Mouse (Mus musculus) liver, embryonic 13.5 days (tissue): ENCODE measurements around the gene Gm3448. TPM values are rescaled to one million over a fixed set of nuclear protein-coding genes. Genes with fewer than 3 reads are reported as not detected.
"Not testable (repeated sequence)": the region's sequence is repeated elsewhere in the genome, so short reads cannot be mapped to it uniquely, and the experiment has no call there.

ENCODE experiments used
- ATAC-seq: fragments of 200-750 bp; cut with Nextera tagmentation; 2 replicates; pipeline ENCODE4 v1.8.0; 2017; ENCODE audit warnings: low read depth, mild to moderate bottlenecking, moderate number of reproducible peaks, moderate library complexity
- DNase-seq: peaks from one replicate; pipeline ENCODE4 v3.0.0; 2022
- H3K27ac ChIP-seq: fragments of 300-500 bp; sonication (generic); 2 replicates; pipeline ENCODE4 v1.5.1; 2015; ENCODE audit warnings: moderate library complexity, mild to moderate bottlenecking, inconsistent platforms
- H3K27me3 ChIP-seq: fragments of 300-500 bp; sonication (generic); 2 replicates; pipeline ENCODE4 v1.6.1; 2015; ENCODE audit warnings: mild to moderate bottlenecking, inconsistent platforms
- H3K36me3 ChIP-seq: fragments of 300-500 bp; sonication (generic); 2 replicates; pipeline ENCODE4 v1.6.1; 2015; ENCODE audit warnings: mild to moderate bottlenecking, inconsistent platforms
- H3K4me1 ChIP-seq: fragments of 300-500 bp; sonication (generic); replicated peaks from 2 replicates; pipeline ENCODE4 v1.6.1; 2015; ENCODE audit warnings: inconsistent platforms
- H3K4me2 ChIP-seq: fragments of 300-500 bp; sonication (generic); 2 replicates; pipeline ENCODE4 v1.6.1; 2015; ENCODE audit warnings: inconsistent platforms, mild to moderate bottlenecking, moderate library complexity
- H3K4me3 ChIP-seq: fragments of 300-500 bp; sonication (generic); replicated peaks from 2 replicates; pipeline ENCODE4 v1.5.1; 2015; ENCODE audit warnings: mild to moderate bottlenecking, inconsistent platforms
- H3K9ac ChIP-seq: fragments of 300-500 bp; sonication (generic); 2 replicates; pipeline ENCODE4 v1.6.1; 2015; ENCODE audit warnings: mild to moderate bottlenecking, inconsistent platforms
- H3K9me3 ChIP-seq: fragments of 300-500 bp; sonication (generic); replicated peaks from 2 replicates; pipeline ENCODE4 v1.6.1; 2016; ENCODE audit warnings: inconsistent platforms
- WGBS: fragments of 180-500 bp; shearing (Covaris S2); methylation state at CpG from one replicate; pipeline ENCODE4 v1.1.7; 2015; ENCODE audit not compliant: insufficient replicate concordance; 5-methylcytosine and 5-hydroxymethylcytosine counted together
- polyA plus RNA-seq: library from polyadenylated mRNA; unstranded; fragments of >200 nt; fragmentation: Nextera tagmentation; extraction: Ambion mirVana; gene quantifications from 2 replicates; pipeline ENCODE4 v1.2.1, GENCODE M21; 2015

Gene Gm3448
- polyA plus RNA-seq, 1 experiment from 2014 or later, result 3.9 TPM

DNA sequence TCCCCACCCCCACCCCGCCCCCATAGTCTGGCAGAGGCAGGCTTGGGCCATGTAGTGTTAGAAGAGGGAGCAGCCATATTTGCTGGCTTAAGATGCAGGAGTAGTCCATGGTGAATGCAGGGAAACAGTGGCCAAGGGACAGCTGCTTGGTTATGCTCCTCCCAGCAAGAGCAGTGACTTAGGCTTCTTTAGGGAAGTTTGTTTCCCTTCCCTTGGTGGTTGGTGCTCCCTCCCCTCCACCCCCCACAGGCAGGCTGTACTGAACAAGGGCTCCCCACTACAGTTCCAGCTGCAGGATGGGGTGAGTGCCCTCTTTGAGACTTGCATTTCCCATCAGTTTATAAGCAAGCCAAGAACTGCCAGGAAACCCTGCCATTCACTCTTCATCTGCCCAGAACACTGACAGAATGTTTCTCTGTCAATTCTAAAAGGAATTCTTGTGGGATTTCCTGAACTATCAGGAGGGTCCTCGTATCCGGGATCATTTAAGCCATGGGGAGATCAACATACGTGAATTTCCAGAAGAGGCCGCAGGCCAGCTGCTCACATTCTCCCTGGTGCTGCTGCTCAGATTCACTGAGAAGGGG is 51.1 kb downstream of the Gm3448 start:
- not testable (repeated sequence) for H3K36me3 ChIP-seq, H3K9ac ChIP-seq, H3K27me3 ChIP-seq, H3K4me1 ChIP-seq, H3K4me3 ChIP-seq, H3K27ac ChIP-seq, ATAC-seq, H3K4me2 ChIP-seq, DNase-seq, H3K9me3 ChIP-seq
- WGBS, result 76% methylated on average over 4 of the region's 5 CpGs

DNA sequence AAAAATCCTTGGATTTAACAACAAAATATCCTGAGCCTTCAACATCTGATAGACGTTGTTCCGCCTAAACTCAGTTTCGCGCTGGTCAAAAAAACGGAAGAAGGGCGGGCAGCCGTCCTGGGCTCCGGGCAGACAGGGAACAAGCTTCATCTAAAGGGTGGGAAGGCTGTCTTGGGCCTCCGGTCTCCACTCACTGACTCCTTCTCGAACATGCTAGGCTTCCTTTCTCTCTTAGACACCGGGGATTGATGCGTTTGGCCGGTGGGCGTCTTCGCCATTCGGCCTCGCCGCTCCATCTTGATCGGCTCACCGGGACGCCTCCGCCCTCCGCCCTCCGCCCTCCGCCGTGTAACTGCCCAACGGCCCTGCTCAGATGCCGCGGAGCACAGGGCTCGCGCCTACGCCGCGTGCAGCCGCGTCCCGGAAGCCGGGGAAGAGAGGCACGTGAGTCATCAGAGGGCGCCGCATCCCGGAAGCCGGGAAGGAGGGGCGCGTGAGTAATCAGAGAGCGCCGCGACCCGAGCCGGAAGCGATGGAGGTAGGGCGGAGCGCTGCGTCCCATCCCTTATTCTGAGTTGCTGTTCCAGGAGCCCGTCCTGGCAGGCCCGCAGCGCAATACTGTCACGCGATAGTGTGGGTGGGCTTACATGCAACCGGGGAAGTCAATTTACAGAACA is 62.8 kb downstream of the Gm3448 start, which contains the start of the genes 9030025P20Rik and Gm3417:
TSS of gene 9030025P20Rik (plus strand) at position 107 of the 677 bp plus-strand sequence.
TSS of gene Gm3417 (minus strand) at position 429 of the 677 bp plus-strand sequence.
- peak within 1 kb of the TSS; percentile 32; the same call in 1 of the 2 replicates for H3K4me3 ChIP-seq
- WGBS, result no CpG with 5 or more reads among the region's 60 CpGs
- H3K4me2 ChIP-seq, result peak within 1 kb of the TSS; percentile 48

DNA sequence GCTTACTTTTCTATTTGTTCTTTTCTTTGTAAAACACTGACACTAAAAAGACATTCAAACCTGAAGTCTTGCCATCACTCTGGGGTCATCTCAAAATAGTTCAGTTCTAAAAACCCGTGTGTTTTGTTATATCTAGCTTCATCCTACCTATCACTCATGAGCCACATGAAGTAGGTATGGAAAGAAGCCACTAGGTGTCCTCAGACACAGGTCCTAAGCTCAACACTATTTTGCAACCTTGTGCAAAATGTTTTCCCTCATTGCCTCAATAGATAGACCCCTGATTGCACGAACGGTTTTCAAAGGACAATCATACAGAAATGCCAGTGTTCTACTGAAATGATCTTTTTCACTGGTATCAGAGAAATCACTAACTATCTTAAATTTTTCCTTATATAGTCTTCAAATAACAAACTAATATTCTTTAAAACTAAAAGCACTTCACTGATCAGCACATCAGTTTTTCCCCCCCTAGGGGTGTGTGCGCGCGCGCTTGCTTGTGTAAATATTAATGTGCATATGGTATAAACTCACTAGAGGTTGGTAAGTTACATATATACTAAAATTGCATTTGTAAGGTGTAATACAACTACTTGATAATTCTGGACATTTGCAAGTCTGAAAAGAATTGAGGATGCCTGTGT is 63.5 kb downstream of the Gm3448 start:
- H3K9ac ChIP-seq, H3K27ac ChIP-seq, H3K36me3 ChIP-seq, H3K4me1 ChIP-seq, H3K9me3 ChIP-seq, H3K27me3 ChIP-seq: not testable (repeated sequence)
- peak; percentile 51 for DNase-seq
- ATAC-seq, result 0 out of 2 replicates have a peak, but pooled peaks have one; percentile 11
- WGBS, result 1% methylated on average over 4 of the region's 7 CpGs
- peak overlapping the region; percentile 48 for H3K4me2 ChIP-seq
- H3K4me3 ChIP-seq, result peak overlapping the region; percentile 32; the same call in 1 of the 2 replicates

More for the DNA sequence above, 62.8 kb downstream of the Gm3448 start, which contains the start of the genes 9030025P20Rik and Gm3417:
- H3K9me3 ChIP-seq, DNase-seq, H3K9ac ChIP-seq, H3K27me3 ChIP-seq, H3K27ac ChIP-seq, H3K36me3 ChIP-seq, H3K4me1 ChIP-seq: not testable (repeated sequence)
- peak; percentile 96 for ATAC-seq

DNA sequence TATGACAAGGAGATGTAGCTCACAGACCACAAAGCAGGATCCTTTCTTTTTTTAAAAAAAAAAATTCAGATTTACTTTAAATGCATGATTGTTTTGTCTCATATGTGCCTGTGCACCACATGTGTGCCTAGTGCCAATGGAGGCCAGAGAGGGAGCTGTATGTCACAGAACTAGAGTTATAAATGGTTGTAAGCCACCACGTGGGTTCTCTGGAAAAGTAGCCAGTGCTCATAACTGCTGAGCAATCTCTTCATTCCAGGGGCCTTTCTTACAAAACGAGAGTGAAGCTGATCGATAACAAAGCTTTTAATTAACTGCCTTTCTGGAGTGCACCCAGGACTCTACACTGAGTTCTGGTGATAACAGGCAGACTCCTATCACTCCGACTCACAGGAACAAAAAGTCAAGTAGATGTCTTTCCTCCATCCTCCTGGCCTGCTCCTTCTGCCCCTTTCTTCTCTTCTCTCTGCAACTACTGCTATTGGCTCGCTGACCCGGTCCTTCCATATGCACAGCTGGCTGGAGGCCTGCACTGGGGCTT is 72.9 kb downstream of the Gm3448 start:
- H3K9ac ChIP-seq, H3K4me3 ChIP-seq, H3K27ac ChIP-seq, H3K36me3 ChIP-seq, H3K4me1 ChIP-seq, H3K27me3 ChIP-seq, DNase-seq, H3K4me2 ChIP-seq, H3K9me3 ChIP-seq: not testable (repeated sequence)
- peak; percentile 82 for ATAC-seq
- WGBS, result no CpG with 5 or more reads among the region's 6 CpGs

DNA sequence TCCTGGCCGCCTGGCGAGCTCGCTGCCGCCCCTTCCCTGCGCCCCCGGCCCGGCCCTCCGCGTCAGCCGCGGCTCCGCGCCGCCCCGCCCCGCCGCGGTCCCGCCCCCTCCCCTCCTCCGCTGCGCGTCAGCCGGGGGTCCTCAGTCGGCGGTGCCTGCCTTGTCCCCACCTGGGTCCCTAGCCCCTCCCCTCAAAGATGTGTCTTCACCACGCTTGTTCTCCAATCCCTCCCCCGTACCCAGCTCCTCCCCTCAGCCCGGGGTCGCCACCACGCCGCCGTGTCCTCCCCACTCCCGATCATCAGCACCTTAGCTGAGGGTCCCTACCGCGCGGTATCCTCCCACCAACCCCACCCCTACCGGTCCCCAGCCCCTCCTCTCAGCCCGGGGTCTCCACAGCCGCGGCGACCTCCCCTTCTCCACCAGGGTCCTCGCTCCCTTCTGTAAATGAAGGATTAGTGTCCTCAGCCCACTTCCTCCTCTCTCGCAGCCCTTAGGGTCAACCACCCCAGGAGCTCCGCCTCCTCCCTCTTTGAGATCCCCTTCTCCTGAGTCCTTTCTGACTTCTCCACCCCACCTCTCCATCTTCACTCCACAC is 79.7 kb downstream of the Gm3448 start:
- Histone ChIP-seq H3K4me1 (peaks cover 26% of the 10 kb centered on the region), H3K36me3 (peaks cover 16% of the 10 kb centered on the region)
- WGBS, result no CpG with 5 or more reads among the region's 44 CpGs
- ATAC-seq, result peak; percentile 56
- not testable (repeated sequence) for H3K4me3 ChIP-seq, H3K27me3 ChIP-seq, DNase-seq, H3K9ac ChIP-seq, H3K4me2 ChIP-seq, H3K9me3 ChIP-seq, H3K27ac ChIP-seq

DNA sequence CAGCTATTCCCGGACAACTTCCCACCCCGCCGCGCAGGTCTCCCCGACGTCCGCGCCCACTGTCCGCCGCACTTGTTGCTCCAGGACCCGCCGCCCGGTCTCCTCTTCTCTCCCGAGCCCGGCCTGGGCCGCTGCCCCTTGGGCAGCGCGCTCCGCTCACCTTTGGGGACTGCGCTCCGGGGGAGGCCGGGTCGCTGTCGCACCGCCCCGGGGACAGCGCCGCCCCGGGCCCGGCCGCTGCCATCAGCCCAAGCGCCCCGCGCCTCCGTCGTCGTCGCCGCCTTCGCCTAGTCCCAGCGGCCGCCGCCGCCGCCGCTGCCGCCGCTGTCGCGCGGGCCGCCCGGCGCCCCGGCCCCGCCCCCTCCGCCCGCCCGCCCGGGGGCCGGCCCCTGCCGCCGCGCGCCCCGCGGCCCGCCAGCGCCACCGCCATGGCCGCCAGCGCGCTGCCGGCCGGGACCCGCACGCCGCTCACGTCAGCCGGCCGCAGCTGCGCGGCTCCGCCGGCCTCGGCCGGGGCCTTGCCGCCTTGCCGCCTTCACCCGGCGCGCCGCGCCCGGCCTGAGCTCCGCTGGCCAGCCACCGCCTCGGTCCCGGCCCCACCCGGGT is 80.3 kb downstream of the Gm3448 start, which contains the start of gene Phf10:
TSS of gene Phf10 (minus strand) at position 323 of the 606 bp plus-strand sequence.
- Histone ChIP-seq H3K4me3 (peak within 1 kb of the TSS; percentile 85), H3K27ac (peak within 1 kb of the TSS; percentile 91), H3K36me3 (peaks cover 21% of the 10 kb centered on the region), H3K9ac (peak within 1 kb of the TSS; percentile 95), H3K4me1 (peaks cover 26% of the 10 kb centered on the region), H3K4me2 (peak within 1 kb of the TSS; percentile 83)
- H3K9me3 ChIP-seq, H3K27me3 ChIP-seq: not testable (repeated sequence)
- 1% methylated on average over 57 of the region's 100 CpGs for WGBS
- peak; percentile 75 for ATAC-seq
- peak; percentile 32 for DNase-seq

DNA sequence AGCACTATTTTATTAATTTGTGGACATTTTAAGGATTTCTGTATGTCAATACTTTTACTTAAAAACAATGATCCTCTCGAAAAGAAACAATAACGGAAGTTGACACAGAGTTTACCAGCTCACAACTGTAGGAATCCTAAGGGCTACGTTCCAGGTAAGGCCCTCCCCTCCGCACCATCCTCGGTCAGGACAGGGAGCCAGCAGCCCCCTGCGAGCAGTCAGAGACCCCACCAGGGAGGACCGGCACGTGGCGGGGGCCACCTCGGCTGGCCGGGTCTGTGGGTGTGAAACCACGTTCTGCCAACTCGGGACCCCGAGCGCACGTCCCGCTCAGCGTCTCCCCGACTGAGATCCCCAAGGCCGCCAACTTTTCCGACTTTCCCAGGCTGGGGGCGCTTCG is 80.8 kb downstream of the Gm3448 start:
- Histone ChIP-seq H3K4me2 (peak overlapping the region; percentile 83), H3K36me3 (peaks cover 22% of the 10 kb centered on the region), H3K27ac (peak overlapping the region; percentile 91), H3K4me3 (peak overlapping the region; percentile 85), H3K9ac (peak overlapping the region; percentile 95), H3K4me1 (peaks cover 26% of the 10 kb centered on the region), H3K9me3 (no peaks in the 10 kb centered on the region), H3K27me3 (no peaks in the 10 kb centered on the region)
- peak; percentile 13; the same call in 1 of the 2 replicates for ATAC-seq
- DNase-seq, result peak; percentile 33
- WGBS, result under 1% methylated on average over 19 of the region's 23 CpGs

DNA sequence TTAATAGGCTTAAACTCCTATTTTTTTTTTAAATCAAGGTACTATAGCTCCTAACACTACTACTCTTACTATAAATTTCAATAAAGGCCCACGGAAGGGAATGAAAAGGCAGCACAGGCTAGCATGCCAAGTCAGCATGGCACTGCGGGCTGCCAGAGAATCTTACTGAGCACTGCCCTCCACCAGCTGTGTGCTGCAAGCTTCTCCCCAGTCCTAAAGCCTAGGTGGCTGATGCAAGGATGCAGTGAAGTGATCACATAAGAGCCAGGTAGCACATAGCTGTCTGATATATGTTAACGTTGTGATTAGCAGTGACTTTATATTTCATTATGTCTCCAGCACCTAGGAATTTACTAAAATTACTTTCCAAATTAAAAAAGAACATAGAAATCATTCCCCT is 81.4 kb downstream of the Gm3448 start:
- H3K4me2 ChIP-seq, result peak overlapping the region; percentile 83
- 19% methylated on average over 3 of the region's 3 CpGs for WGBS
- H3K27me3 ChIP-seq, result no peaks in the 10 kb centered on the region
- H3K9ac ChIP-seq, result peak overlapping the region; percentile 76
- peak overlapping the region; percentile 85 for H3K4me3 ChIP-seq
- H3K4me1 ChIP-seq, result peaks cover 26% of the 10 kb centered on the region
- DNase-seq (no peak), ATAC-seq (no peak)
- H3K36me3 ChIP-seq, result peaks cover 24% of the 10 kb centered on the region
- H3K9me3 ChIP-seq, result no peaks in the 10 kb centered on the region
- H3K27ac ChIP-seq, result peak overlapping the region; percentile 71

DNA sequence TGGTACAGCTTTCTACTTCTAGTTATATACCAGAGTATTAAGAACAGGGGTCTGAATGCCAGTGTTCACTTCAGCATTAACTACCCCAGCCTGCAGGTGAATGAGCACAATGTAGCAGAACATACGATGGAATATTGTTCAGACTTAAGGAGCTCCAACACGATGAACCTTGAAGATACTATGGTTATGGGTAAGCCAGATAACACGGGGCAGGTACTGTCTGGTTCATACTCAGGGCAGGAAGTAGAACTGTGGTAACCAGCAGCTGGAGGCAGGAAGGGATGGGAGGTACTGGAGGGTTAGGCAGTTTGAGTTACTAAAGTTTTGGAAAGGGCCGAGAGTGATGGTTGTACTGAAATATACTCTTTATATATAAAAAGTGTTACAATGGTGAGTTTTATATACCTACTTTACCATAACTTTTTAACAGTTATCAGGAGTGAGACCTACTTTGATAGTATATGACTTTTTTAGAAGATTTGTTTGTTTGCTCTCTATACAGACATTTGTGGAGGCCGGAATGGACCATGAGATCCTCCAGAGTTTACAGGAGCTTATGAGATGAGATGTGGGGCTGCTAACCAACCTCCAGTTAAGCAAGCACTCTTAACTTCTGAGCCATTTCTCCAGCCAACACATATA is 82.5 kb downstream of the Gm3448 start:
- Histone ChIP-seq H3K9ac (peak overlapping the region; percentile 39), H3K27me3 (no peaks in the 10 kb centered on the region), H3K4me3 (peak overlapping the region; percentile 85), H3K4me1 (peaks cover 32% of the 10 kb centered on the region), H3K27ac (peak overlapping the region; percentile 11; the same call in 1 of the 2 replicates), H3K36me3 (peaks cover 35% of the 10 kb centered on the region), H3K9me3 (no peaks in the 10 kb centered on the region), H3K4me2 (peak overlapping the region; percentile 83)
- peak; percentile 16 for DNase-seq
- 33% methylated on average over 5 of the region's 5 CpGs for WGBS
- ATAC-seq, result no peak

DNA sequence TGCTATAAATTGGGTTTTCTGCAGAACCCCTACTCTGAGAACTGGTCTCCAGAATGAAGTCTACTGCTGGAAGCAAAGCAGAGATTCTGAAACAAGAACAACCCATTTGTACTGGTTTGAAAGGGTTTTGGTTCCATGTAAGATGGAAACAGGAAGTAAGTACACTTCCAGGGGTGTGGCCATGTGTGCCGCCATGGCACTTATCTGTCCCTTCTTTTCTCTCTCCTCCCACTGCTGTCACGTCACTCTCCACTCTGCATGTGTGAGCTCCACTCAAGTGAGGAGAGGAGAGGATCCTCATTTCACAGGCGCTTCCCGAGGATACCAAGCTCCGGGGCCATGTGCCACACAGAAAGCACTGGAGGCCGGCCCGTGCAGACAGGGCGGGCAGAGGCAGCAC is 87.9 kb downstream of the Gm3448 start:
- ATAC-seq (peak; percentile 79), DNase-seq (peak; percentile 15)
- WGBS, result 67% methylated on average over 8 of the region's 8 CpGs
- Histone ChIP-seq H3K4me2 (no peak overlapping the region), H3K27ac (peak overlapping the region; percentile 1; the same call in 1 of the 2 replicates), H3K4me1 (peaks cover 21% of the 10 kb centered on the region), H3K27me3 (no peaks in the 10 kb centered on the region), H3K36me3 (peaks cover 73% of the 10 kb centered on the region), H3K4me3 (no peak overlapping the region), H3K9ac (no peak overlapping the region), H3K9me3 (no peaks in the 10 kb centered on the region)
